Mouse (Mus musculus) megakaryocyte, embryonic 14.5 days (primary cell): Measurements from ENCODE around the gene Ptgfrn. TPM values are rescaled to one million over a fixed set of nuclear protein-coding genes. Genes with fewer than 3 reads are reported as not detected.

Source experiments
- H3K27me3 ChIP-seq: replicated peaks from 2 replicates; pipeline ENCODE3; 2012; ENCODE audit warnings: inconsistent platforms
- H3K36me3 ChIP-seq: replicated peaks from 2 replicates; pipeline ENCODE3; 2012; ENCODE audit warnings: low read length, inconsistent platforms, mixed read lengths
- H3K4me1 ChIP-seq: 2 replicates; pipeline ENCODE4 v1.6.1; 2012; ENCODE audit warnings: inconsistent platforms
- H3K4me3 ChIP-seq: replicated peaks from 2 replicates; pipeline ENCODE3; 2012; ENCODE audit warnings: moderate library complexity, mild to moderate bottlenecking, inconsistent platforms
- H3K9me3 ChIP-seq: 2 replicates; pipeline ENCODE4 v1.6.1; 2012; ENCODE audit warnings: inconsistent platforms
- FLI1 ChIP-seq: IDR thresholded peaks from 2 replicates; pipeline ENCODE4 v1.6.1; 2012; ENCODE audit warnings: low read length, inconsistent platforms, mixed read lengths
- GATA1 ChIP-seq: IDR thresholded peaks from 3 replicates; pipeline ENCODE4 v1.6.1; 2012; ENCODE audit warnings: mixed read lengths, low read length, inconsistent platforms, borderline replicate concordance
- polyA plus RNA-seq: library from polyadenylated mRNA; stranded (reverse); fragments of >175 nt; gene quantifications from 2 replicates; pipeline ENCODE4 v1.2.3, GENCODE M21; 2012; ENCODE audit warnings: low replicate concordance; ENCODE audit not compliant: insufficient read depth

Ptgfrn gene
- polyA plus RNA-seq, 1 experiment, result 0.22 TPM

GRCm38 (mm10) chr3:101029339-101029738, 80.7 kb downstream of the Ptgfrn start, which contains the start of gene Cd101:
TSS of gene Cd101 (minus strand) at chr3:101029556.
- Histone ChIP-seq H3K27me3 (peaks cover 3% of the 10 kb centered on the region), H3K36me3 (no peaks in the 10 kb centered on the region), H3K4me1 (no peaks in the 10 kb centered on the region), H3K4me3 (no peak within 1 kb of the TSS), H3K9me3 (no peaks in the 10 kb centered on the region)
- TF ChIP-seq FLI1 (no peak), GATA1 (no peak)

DNA sequence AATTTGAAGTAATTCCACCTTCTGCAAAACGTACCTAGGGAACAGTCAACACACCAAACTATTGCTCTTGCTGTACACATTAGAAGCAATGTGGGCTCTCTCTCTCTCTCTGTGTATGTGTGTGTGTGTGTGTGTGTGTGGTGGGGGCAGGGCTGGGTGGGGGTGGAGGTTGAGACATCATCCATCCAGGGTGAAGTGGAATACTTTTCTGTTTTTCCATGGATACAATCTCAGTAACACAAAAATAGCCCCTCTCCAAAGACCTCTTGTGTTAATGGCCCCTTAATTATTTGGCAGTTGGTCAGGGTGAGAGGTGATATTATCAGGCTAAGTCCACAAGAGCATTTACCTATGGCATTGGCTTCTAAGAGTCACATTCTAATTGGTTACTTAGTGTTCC, 83.3 kb downstream of the Ptgfrn start:
- H3K27me3 ChIP-seq, result no peaks in the 10 kb centered on the region
- no peaks in the 10 kb centered on the region for H3K36me3 ChIP-seq
- no peaks in the 10 kb centered on the region for H3K4me1 ChIP-seq
- TF ChIP-seq GATA1 (no peak), FLI1 (no peak)
- no peak overlapping the region for H3K4me3 ChIP-seq
- H3K9me3 ChIP-seq, result no peaks in the 10 kb centered on the region

DNA sequence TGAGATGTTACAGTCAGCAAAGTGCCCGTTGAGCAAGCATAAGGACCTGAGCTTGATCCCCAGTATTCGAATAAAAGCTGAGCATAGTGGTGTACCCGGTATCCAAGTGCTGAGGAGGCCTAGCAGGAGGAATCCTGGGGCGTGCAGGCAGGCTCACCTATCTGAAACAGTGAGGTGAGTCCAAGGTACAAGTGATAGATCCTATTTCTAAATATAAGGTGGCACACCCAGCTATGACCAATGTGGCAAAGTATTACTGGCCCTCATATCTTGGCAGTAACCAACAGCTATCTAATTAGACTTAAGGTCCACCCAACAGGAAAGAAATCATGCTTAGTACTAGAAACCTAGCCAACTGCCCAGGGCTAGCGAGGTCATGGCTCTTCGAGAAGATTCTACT, 87.1 kb downstream of the Ptgfrn start:
- H3K4me3 ChIP-seq, result no peak overlapping the region
- H3K36me3 ChIP-seq, result no peaks in the 10 kb centered on the region
- H3K27me3 ChIP-seq, result peaks cover 3% of the 10 kb centered on the region
- TF ChIP-seq GATA1 (no peak), FLI1 (no peak)
- no peaks in the 10 kb centered on the region for H3K9me3 ChIP-seq
- H3K4me1 ChIP-seq, result no peaks in the 10 kb centered on the region

DNA sequence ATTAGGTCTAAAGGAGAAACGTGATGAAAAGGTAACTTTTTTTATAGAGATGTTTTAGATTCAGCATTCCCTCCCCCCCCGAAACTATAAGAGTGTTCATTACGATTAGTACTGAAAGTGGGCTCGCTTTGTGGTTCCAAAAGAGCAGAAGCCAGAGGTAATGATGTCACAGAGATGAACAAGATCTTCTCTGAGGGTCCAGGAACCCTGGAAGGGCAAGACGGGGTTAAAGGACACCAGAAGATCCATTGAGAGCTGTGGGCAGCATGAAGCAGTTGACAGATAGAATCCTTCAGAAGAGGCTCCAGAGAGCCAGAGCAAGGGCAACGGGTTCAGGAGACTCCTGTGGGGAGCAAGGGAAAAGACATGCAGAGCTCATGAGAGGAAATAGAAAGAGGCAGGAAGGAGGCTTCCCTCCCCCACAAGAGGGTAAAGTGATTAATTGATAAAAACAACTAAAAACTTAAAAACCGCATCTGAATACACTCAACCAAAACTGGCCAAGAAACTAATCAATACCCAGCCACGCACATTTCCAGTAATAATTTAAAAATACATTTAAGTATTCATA, 88.5 kb downstream of the Ptgfrn start:
- H3K9me3 ChIP-seq, result no peaks in the 10 kb centered on the region
- no peaks in the 10 kb centered on the region for H3K36me3 ChIP-seq
- TF ChIP-seq GATA1 (no peak), FLI1 (no peak)
- H3K4me1 ChIP-seq, result no peaks in the 10 kb centered on the region
- H3K27me3 ChIP-seq, result peaks cover 3% of the 10 kb centered on the region
- H3K4me3 ChIP-seq, result no peak overlapping the region

DNA sequence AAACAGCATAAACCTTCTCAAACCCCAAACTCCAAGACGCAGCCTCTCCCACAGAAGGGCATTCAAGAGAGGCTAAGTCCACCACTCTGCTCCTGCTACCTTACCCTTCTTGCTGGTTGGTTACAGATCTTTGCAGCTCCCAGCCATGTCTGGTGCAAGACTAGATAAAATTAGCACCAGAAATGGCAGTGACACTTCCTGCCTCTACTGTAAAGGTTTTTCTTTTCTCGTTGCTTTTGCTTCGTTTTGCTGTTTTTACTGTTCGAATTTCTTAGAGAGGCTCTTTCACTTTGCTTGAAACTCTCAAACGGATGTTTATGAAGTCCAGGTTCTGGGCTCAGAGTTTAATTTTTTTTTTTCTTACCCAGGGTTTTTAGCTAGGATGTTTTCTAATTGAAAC, 89.0 kb downstream of the Ptgfrn start:
- H3K9me3 ChIP-seq, result no peaks in the 10 kb centered on the region
- H3K4me1 ChIP-seq, result no peaks in the 10 kb centered on the region
- no peaks in the 10 kb centered on the region for H3K36me3 ChIP-seq
- no peak overlapping the region for H3K4me3 ChIP-seq
- H3K27me3 ChIP-seq, result peaks cover 3% of the 10 kb centered on the region
- TF ChIP-seq GATA1 (no peak), FLI1 (no peak)

DNA sequence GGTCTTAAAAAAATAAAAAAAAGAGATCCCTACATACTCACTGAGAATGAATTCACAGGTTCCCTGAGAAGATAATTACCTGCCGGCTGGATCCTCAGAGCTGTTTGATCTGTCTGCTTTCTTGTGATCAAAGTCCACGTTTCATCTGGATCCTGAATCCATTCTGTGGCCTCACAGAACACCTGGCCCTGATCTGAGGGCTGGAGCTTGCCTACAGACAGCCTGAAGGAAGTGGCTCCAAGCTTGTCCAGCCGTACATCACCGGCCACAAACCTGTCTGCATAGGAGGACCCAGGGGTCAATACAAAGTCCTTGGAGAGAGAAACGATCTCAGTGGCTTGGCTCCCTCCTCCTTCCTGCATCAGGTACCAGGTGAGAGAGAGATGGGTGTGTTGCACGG, 91.6 kb downstream of the Ptgfrn start:
- TF ChIP-seq GATA1 (no peak), FLI1 (no peak)

DNA sequence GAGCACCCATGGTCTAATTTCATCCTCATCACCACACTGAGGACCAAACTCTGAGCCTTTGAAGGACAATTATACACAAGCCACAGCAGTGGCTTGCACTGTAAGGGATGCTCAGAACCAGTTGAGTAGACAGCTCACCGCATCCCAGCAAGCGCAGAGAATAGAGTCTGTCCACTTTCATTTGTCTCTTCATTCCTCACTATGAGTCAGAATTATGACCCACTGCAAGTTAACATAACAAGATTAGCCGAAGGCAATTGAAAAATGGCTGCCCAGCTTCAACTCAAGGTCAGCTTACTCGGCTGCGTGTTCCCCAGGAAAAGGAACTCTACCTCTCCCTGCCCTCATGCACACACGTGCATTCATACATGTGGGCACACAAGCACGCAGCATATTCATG, 94.0 kb downstream of the Ptgfrn start:
- no peak overlapping the region for H3K4me3 ChIP-seq
- H3K9me3 ChIP-seq, result no peaks in the 10 kb centered on the region
- H3K27me3 ChIP-seq, result peaks cover 3% of the 10 kb centered on the region
- TF ChIP-seq FLI1, result no peak
- no peak for TF ChIP-seq GATA1
- peaks cover under 1% of the 10 kb centered on the region; the same call in 1 of the 2 replicates for H3K4me1 ChIP-seq
- no peaks in the 10 kb centered on the region for H3K36me3 ChIP-seq

More for the DNA sequence above, 91.6 kb downstream of the Ptgfrn start:
- H3K4me1 ChIP-seq, result no peaks in the 10 kb centered on the region
- H3K9me3 ChIP-seq, result no peaks in the 10 kb centered on the region
- no peak overlapping the region for H3K4me3 ChIP-seq
- peaks cover 3% of the 10 kb centered on the region for H3K27me3 ChIP-seq
- H3K36me3 ChIP-seq, result no peaks in the 10 kb centered on the region

DNA sequence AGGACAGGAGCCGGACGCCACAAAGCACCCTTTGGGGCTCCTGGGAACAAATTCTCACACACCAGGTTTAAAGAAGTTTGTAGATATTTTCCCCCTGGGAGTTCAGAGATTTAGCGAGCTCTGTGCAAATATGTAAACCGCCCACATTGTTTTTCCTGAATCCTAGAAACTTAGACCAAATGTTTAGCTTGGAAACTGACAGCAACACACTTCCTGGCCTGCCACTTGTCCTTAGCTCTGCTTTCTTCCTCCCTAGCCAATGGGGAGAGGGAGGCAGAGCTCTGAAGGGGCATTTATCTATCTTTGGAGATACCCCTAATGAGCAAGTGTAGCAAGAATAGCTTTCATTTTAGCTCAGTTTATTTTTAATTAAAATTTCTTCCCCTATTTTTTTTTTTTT, 94.8 kb downstream of the Ptgfrn start:
- Histone ChIP-seq H3K4me3 (no peak overlapping the region), H3K4me1 (peaks cover 4% of the 10 kb centered on the region; the same call in 1 of the 2 replicates), H3K9me3 (no peaks in the 10 kb centered on the region), H3K36me3 (no peaks in the 10 kb centered on the region), H3K27me3 (peaks cover 3% of the 10 kb centered on the region)
- TF ChIP-seq FLI1, result no peak
- TF ChIP-seq GATA1, result no peak

DNA sequence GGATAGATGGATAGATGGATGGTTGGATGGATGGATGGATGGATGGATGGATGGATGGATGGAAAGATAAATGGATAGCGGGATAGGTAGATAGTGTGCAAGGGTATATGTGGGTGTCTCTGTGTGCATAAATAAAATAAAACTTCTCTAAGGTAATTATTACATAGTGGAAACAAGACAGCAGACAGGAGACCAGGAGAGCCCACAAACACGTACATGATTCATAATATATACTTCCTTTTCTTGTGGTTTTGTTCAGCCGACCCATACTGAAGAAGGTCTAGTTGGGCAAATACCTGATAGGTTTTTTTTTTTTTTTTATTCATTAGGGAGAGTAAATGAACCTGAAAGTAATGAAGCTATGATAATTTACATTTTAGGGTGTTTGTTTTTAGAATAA, 96.5 kb downstream of the Ptgfrn start:
- H3K9me3 ChIP-seq, result no peaks in the 10 kb centered on the region
- no peaks in the 10 kb centered on the region for H3K27me3 ChIP-seq
- no peak for TF ChIP-seq GATA1
- no peak for TF ChIP-seq FLI1
- peaks cover 4% of the 10 kb centered on the region; the same call in 1 of the 2 replicates for H3K4me1 ChIP-seq
- H3K36me3 ChIP-seq, result no peaks in the 10 kb centered on the region
- no peak overlapping the region for H3K4me3 ChIP-seq

GRCm38 (mm10) chr3:101013005-101013404, 97.1 kb downstream of the Ptgfrn start:
- H3K4me1 ChIP-seq, result peaks cover 4% of the 10 kb centered on the region; the same call in 1 of the 2 replicates
- no peaks in the 10 kb centered on the region for H3K27me3 ChIP-seq
- no peak overlapping the region for H3K4me3 ChIP-seq
- H3K36me3 ChIP-seq, result no peaks in the 10 kb centered on the region
- TF ChIP-seq FLI1 (no peak), GATA1 (no peak)
- no peaks in the 10 kb centered on the region for H3K9me3 ChIP-seq
